Mouse (Mus musculus) kidney, adult 18-20 months (tissue): Measurements from ENCODE around the gene Ccnd1.
A peak's percentile ranks its signal among the peaks of the same experiment; 100 is the strongest.

Experiments
- DNase-seq: peaks from one replicate; pipeline ENCODE4 v3.0.0; 2021

Ccnd1 gene

DNA sequence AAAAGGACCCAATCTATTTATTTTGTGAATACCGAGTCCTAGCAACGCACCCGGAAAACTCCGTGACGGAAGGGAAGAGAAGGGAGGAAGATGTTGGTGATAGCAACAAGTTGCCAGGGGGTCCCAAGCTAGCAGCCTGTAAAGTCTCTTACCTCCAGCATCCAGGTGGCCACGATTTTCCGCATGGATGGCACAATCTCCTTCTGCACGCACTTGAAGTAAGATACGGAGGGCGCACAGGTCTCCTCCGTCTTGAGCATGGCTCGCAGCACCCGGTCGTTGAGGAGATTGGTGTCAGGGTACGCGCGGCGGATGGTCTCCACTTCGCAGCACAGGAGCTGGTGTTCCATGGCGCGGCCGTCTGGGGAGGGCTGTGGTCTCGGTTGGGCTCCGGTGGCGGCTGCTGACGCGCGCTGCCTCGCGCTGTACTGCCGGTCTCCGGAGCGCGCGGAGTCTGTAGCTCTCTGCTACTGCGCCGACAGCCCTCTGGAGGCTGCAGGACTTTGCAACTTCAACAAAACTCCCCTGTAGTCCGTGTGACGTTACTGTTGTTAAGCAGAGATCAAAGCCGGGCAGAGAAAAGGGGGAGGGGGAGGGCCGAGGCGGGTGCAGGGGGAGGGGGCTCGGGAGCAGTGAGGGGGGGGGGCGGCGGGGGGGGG lies at the start of gene Ccnd1:
Ccnd1 (minus strand) TSS at position 582 of the 659 bp plus-strand sequence.
- peak; percentile 75 for DNase-seq

DNA sequence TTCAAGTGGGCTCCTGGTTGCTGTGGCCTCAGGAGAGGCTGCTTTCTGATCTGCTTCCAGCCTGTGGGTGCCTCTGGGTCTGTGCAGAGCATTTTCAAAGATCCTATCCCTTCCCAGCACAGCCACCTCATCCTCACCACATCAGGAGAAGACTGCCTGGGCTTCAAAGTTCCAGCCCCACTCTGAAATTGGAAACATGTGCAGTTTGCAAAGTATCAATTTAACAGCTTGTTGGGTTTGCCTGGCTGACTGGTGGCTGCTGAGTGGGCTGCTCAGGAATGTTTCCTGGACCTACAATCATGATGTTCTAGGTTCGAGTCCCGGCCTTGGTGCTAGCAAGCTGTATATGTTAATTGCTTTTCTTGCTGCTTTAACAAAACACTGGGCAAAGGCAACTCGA lies 49.1 kb upstream of the Ccnd1 start:
- DNase-seq: no peak

DNA sequence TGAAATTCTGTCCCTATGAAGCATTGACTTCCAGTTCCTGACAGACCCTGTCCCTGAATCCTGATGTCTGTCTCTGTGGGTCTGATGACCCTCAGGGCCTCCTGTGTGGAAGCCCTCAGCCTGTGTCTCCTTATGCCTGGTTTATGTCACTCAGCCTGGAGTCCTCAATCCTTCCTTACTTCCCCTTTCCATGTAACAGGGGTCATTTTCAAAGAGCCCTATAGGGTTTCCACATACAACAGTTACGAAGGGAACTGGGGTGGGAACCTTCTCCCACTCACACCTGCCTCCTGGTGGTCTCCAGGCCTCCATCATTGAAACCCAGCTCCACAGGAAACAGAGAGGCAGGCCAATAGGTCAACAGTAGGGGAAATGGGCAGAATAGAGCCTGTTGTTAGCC lies 45.4 kb upstream of the Ccnd1 start:
- no peak for DNase-seq

DNA sequence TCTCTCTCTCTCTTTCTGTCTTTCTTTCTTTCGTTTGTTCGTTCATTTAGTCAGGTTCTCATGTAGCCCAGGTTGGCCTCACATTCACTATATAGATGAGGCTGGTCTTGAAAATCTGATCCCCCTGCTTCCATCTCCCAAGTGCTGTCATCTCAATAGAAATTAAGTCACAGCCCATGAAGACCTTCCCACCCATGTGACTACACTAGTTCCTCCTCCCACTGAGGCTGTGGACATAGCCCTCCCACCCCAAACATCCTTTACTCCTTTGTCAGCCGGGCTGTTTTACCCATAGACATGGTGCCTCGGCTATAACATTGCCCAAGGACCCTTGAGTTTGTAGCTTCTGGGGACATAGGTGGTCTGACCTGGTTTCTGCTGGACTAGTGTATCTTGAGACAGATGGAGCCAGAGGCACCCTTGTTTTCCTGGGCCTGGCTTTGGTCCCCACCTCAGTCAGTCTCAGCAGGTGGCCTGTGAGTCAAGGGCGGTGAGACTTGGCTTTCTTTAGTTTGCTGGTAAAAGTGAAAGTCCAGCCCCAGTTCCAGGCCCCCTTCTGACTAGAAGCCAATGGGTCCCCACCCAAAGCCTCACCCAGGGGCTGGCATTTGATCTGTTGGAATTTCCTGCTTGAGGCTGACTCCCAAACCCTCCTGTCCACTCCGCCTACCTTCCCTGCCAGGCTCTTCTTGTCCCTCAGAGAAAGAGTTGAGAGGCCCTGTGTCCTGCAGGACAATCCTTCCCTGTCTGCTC lies 42.8 kb upstream of the Ccnd1 start:
- no peak for DNase-seq

DNA sequence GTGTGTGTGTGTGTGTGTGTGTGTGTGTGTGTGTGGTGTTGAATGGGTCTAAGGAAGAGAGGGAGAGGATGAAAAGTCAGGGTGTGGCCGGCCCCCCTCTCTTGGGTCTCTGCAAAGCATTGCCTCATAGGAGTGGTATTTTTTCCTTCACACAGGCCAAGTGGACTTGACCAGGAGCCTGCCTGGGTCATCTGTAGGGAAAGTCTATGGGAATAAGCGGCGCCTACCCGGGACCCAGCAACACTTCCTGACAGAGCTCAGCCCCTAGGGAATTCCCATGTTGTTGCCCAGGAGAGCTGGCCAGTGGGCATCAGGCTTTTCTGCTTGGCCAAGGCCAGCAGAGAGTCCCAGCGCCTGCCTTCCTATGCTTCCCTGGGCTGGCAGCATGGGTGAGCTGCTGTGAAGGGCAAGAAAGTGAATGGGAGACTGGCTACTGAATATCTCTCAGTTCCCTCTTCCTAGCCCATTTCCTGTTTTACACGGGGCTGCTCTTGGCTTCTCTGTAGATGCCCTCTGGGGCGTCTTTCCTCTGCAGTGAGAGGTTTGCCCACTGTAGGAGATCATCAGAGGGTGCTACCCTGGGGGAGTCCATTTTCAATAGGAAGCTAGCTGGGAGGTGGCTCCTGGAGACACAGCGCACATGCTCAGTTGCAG lies 41.8 kb upstream of the Ccnd1 start:
- DNase-seq: no peak

DNA sequence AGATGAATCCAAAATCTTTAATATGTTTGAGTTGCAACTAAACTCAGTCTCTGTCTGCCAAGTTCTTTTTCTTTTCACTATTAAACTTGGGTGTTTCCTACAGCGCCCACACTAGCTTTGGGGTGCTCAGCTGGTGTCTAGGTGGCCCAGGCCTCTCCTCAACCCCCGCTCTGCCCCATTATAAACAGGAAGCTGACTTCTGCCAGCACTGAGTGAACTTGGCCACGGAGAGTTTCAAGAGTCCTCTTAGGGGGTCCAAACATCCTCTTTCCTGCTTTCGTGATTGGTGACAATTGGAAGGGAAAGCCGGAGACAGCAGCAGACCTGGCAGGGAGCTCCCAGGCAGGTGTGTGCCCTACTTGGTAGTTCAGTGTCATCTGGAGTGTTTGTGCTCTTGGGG lies 40.1 kb upstream of the Ccnd1 start:
- DNase-seq: no peak

DNA sequence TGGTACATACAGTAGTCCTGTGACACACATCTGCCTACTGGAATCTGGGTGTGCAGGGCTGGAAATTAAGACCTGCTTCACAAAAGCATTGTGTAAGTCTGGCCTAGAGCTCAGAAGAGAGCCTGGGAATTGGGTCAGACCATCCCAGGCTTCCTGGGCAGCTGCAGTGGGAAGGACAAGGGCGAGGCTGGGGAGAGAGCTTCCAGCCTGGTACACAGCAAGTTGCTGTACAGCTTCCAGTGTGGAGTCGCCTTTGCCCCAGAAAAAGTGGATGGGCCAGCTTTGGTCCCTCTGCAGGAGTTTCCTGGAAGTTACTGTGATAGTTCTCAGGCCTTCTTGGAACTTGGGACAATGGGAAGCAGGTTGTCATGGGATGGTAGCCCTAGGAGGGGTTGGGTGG lies 37.4 kb upstream of the Ccnd1 start:
- DNase-seq: no peak

DNA sequence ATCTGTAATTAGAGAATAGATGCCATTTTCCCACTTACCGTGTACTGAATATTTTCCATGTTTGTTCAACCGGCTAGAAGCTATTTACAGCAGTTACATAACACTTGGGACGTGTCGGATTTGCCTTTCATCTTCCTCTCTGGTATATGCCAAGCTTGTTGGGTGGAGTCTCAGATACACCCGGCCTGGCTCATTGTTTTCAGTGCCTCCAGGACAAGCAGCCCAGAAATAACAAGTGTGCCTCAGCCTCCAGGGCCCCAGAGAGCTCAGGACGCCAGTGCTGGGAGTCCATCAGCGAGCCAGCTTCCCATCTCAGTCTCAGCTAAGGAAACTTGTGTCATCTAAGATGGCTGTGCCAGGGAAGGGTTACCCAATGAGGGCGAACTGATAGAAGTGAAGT lies 33.7 kb upstream of the Ccnd1 start:
- no peak for DNase-seq

DNA sequence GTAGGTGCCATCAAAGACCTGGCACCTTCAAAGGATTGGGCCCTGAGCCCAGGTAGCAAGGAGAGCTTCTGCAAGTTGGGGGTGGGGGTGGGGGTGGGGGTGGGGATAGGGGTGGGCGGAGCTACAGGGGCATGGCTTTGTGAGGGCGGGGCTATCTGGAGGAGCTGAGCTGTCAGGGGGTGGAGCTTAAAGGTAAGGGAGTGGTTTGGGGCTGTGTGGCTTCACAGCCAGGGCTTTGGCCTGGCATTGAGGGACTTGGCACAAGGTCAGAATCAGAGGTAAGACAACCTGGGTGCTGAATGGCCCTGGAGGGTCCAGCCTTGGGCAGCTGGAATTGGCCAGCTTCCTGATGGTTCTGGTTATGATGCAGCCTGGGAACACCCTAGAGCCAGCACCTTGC lies 32.0 kb upstream of the Ccnd1 start:
- DNase-seq: no peak

DNA sequence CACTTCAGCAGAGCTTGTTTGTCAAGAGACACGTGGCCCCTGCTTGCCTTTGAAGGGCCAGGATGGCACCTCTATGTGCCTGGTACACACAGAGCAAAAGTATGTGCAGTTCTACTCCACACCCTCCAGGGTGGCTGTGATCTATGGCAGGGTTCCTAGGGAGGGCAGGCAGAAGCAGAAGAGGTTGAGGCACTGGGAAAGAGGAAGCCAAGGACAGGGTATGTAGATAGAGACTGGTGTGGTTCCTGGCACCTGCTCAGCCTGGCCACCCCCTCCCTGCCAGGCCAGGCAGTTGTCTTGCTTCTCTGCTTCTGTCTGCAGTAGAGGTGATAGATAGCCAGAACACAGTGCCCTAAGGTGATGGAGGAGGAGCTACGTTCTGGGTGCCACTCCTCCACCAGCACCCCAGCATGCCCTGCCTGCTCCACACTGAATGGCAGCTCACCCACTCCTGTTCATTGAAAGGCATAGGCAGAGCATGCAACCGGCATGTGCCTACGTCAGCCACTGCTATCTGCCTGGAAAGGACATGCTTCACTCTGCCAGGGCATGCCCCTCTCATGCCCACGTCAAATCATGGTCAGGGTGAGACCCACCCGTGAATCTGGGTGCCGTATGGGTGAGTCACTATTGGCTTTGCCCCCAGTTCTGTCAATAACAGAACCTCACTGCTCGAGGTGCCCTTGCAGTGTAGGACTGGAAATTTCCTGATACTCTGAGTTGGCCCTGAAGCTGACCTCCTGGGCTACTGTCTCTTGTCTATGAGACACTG lies 31.5 kb upstream of the Ccnd1 start:
- DNase-seq: no peak

DNA sequence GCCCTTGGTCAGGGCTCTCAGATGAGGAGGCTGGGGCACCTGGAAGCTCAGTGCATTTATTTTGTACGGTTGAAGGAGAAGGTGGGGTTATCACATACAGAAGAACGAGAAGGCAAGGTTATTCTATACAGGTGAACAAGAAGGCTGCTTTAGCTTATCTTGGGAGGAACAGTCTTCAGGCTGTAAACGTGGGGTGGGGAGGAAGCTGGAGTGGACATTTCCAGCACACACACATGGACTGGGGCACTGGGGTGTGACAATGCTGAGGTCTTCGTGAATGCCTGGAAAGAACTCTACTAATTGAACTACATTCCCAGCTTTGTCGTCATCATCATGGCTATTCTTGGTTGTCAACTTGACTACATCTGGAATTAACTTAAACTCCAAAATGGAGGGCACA lies 26.2 kb upstream of the Ccnd1 start:
- no peak for DNase-seq

DNA sequence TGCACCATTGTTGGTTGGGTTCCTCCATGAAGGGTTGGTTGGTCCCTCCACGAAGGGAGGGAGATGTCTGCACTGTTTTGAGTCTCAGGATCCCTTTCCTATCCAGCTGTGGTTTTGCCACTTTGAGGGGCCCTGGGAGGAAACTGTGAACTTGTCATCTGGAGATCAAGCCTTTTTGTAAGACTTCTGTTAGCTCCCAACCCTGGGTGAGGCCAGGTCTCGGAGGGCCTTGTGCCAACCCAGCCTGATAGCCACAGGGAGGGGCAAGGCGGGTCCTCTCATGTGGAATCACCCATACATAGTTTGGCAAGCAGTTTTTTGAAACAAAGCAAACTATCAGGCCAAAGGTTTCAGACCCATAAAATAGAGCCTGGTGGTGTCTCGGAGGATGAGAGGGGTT lies 24.6 kb upstream of the Ccnd1 start:
- DNase-seq: no peak

DNA sequence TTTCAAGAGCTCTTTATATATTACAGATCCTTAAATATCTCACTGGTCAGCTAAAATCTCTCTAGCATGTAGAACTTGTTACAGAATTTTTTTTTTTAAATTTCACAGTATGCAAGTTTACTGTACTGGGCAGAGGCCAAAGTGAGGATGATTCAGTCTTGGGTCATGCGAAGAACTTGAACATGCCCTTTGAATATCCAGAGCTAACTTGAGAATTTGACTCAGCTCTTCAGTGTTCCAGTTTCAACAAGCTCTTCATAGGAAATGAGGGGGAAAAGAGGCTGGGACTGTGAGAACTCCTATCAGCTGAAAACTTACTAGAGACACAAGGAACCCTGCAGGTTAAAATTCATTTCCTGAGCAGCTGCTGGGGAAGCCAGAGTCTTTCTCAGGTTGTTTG lies 24.2 kb upstream of the Ccnd1 start:
- DNase-seq: no peak

DNA sequence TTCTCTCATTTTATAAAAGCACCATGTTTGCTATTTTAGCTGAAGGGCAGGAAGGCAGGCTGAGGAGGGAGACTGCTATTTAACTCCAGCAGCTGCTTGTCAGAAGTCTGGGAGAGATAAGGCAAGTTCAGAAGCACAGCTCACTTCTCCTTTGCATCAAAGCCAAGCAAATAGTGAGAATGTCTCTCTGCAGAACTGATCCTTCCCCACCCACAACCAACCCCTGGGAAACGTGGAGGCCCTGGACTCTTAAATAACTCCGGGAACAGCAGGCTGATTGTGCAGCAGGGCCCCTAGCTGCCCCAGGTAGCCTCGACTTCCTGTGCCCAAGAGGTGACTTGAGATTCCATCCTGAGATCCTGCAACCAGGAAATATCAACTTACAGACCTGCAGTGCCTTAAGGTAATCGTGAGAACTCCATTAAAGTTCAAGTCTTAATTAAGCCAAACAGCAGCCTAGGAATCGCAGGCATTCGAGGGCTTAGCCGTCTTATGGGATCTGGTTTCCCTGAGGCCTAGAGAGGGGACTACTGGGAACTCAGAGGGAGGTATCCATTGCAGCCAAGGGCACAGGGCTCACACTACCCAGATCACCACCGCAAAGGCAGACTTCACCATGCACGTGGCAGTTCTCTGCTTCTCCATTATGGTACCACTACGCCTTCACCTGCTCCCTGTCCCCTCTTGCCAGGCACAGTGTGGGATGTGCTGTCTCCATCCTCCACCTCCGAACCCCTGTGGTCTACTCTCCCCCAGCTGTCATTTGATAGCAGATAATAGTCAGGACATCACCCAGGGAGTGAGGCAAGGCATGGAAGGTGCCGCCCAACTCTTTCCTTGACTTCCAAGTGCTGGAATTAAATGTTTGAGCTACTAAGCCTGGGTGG lies 19.0 kb upstream of the Ccnd1 start:
- no peak for DNase-seq

DNA sequence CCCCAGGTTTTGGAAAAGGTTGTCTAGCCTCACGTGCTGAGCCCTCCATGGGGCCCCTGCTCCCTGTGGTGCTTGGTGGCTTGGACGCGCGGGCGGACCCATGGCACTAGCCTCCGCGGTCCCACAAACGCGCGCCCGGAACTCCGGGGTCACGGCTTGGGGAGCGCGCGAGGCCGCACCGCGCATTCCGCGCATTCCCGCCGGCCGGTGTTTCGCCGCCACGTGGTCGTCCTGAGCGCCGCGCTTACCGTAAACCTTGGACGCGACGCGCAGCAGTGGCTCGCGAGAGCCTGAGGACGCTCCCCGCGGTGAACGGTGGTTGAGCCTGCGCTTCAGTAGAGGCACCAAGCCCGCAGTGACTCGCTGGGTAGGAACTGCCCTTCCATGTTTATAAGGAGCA lies 3.5 kb upstream of the Ccnd1 start:
- DNase-seq: peak; percentile 87

DNA sequence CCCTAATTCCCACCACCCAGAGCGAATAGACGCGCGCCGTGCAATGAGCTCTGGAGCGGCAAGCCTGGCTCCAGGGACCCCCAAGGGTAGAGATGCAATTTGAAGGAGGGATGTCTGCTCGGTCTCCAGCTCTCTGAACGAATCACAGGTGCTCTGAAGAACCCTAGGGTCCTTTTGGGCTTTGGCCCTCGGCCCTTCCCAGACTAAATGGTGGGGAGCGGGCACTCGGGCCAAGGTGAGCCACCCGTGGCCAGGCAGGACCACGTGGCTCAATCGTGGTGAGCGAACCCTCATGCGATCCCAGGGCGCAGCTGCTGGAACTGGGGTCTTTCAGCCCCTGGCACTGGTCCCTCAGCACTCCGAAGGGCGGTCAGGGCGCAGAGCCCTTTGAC lies 3.0 kb upstream of the Ccnd1 start:
- no peak for DNase-seq

DNA sequence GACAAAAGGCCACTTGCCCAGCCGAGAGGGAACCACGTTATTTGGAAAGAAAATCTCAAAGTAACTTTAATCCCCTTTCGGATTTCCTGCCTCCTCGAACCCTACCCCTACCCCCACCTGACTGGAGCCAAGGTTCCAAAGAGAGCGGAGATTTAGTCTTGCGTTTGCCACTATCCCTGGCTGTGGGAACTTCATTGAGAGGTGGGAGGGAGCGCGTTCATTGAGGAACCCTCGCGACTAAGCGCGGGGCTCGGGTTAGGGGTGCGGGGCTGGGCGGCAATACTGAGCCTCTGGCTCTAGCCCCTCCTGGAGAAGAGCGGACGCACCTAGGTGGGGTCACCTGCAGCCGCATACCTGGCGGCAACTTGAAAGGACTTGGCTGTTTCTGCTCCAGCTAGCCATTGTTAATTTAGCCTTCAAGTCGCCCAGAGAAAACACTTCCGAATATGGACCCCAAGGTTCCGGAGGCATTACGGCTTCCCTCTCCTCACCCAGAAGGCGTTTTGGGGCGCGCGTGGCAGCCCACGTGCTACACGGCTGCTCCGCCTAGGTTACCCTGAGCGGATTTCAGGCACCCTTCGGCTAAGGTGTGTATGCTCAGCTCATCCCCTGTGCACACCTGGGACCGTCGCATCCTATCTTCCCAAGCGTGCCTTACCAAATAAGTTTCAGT lies 2.5 kb upstream of the Ccnd1 start:
- DNase-seq: peak; percentile 40

DNA sequence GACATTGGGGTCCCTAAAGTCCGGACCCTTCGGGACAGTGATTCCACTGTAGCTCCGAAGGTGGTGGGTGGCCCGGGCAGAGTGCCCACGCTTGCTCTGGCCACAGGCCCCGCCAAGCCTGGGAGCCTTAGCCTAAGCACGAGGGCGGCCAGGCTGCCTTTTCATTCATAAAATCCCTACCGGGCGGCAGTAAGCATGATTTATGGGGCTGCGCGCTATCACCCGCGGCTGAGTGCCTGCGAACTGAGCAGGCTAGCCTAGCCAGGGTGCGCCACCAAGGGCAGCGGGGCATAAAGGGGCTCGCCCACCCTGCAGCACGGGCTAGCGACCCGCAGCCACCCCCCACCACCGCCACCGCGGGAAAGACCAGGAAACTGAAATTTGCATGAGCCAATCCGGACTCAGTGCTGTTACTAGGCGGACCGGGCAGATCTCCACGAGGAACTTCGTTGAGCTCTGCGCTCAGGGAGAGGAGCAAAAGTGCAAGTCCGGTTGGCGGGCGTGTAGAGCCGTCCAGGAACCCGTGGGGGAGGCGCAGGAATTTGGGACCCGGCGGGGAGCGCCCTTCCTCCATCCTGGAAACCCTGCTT lies 1.6 kb upstream of the Ccnd1 start:
- peak; percentile 88 for DNase-seq

DNA sequence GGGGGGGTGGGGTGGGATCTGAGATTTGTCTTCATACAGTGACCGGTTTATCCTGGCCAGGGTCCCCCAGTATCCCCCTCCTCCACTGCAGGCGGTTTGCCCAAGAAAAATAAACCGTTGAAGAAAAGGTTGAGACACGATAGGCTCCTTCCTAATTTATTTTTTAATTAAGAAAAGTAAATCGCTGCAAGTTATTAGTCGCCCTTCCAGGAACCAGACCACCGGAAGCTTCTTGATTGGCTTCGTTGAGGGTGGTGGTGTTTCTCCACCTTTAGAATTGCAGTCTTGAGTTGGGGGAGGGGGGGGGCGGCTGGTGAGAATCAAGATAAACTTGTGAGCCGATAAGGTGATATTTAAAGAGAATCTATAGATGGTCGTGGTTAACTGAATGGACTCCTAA lies 860 bp upstream of the Ccnd1 start:
- DNase-seq: no peak

DNA sequence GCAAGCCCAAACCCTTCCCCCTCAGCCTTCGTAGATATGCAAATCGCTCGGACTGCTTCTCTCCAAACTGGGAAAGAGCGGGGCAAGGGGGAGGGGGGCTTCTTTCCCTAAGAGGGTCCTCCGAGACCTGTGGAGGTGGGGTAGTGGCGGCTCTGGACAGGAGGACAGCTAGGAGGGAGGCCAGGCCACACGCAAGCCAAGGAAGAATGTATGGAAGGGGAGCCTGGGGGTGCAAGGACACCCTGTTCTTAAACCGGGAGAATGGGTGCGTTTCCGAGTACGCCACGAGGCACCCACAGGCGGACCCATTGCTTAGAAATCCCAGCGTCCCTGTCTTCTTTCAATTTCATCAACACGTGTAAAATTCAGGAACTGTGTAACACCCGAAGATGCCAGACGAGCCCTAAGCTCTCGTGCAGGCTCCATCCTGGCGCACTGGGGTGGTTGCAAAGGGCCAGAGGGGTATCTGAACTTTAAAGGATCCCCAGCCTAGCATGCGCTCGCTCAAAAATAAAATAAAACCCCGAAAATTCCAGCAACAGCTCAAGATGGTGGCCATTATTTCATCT lies 362 bp upstream of the Ccnd1 start:
- DNase-seq: peak; percentile 45
